Mouse (Mus musculus): Measurements from ENCODE around the gene Tmbim1. TPM values are rescaled to one million over a fixed set of nuclear protein-coding genes. Genes with fewer than 3 reads are reported as not detected.

The Tmbim1 gene
- polyA plus RNA-seq, 1 experiment, result 60.8 TPM

DNA sequence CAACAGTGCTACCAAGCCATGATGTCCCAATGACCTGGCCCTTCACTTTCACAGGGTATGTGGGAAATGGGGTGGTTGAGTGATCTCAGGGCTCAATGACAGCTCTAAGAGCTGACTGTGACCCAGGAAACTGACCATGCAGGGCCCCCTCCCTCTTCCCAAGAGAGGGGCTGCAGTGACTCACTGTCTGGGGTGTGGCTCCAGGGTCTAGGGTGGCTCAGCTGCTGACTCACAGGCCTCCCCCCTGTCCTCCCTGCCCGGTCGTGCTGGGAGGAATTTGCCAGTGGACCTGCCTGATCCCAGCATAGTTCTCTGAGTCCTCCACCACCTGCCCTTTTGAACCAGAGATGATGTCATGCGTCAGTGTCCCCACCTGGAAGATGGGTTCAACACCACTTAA, 8.2 kb downstream of the Tmbim1 start:
- Histone ChIP-seq H3K4me1 (ENCODE audit: control insufficient read depth, insufficient read depth, insufficient read length) (peaks cover 4% of the 10 kb centered on the region; the same call in 1 of the 2 replicates), H3K27me3 (ENCODE audit: control insufficient read depth, insufficient read depth, low read length) (no peaks in the 10 kb centered on the region), H3K36me3 (ENCODE audit: control insufficient read depth, insufficient read depth, low read length) (no peaks in the 10 kb centered on the region), H3K27ac (ENCODE audit: insufficient read depth, low read length) (no peak overlapping the region; the same call in 1 of the 2 replicates), H3K4me3 (ENCODE audit: extremely low read depth, insufficient read depth, insufficient read length) (no peak overlapping the region)
- TF ChIP-seq POLR2A (IDR thresholded peaks at IDR 0.05; ENCODE audit: low read depth, low read length) (no peak), CTCF (IDR thresholded peaks at IDR 0.05; ENCODE audit: extremely low read depth, insufficient read depth, insufficient read length, insufficient replicate concordance) (no peak)
- WGBS, result 78% methylated on average over 3 of the region's 3 CpGs
- no peak for DNase-seq (ENCODE audit: low read depth in 1 of 2, low spot score in 2 of 2)

DNA sequence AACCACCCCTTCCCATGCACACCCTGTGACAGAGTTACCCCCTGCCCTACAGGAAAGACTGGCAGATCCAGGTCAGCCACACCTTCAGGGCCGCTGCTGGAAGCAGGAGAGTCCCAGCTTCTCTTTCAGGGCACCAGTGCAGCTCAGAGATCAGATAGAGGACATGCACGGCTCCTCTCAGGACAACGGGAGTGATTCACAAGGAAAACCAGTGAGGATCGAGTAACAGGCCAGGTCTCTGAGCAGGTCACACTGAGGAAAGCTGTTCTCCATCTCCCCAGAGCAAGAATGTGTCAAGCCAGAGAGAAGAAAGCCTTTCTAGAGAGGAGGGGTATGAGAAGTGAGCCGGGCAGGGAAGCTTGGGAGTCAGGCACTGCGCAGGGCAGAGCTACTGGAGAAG, 8.9 kb downstream of the Tmbim1 start:
- H3K27me3 ChIP-seq (ENCODE audit: control insufficient read depth, insufficient read depth, low read length), result no peaks in the 10 kb centered on the region
- H3K4me1 ChIP-seq (ENCODE audit: control insufficient read depth, insufficient read depth, insufficient read length), result peaks cover 4% of the 10 kb centered on the region; the same call in 1 of the 2 replicates
- TF ChIP-seq CTCF (IDR thresholded peaks at IDR 0.05; ENCODE audit: extremely low read depth, insufficient read depth, insufficient read length, insufficient replicate concordance) (no peak), POLR2A (IDR thresholded peaks at IDR 0.05; ENCODE audit: low read depth, low read length) (no peak)
- H3K4me3 ChIP-seq (ENCODE audit: extremely low read depth, insufficient read depth, insufficient read length), result no peak overlapping the region
- DNase-seq (ENCODE audit: low read depth in 1 of 2, low spot score in 2 of 2), result no peak
- 80% methylated on average over 6 of the region's 6 CpGs for WGBS
- 0 out of 2 replicates have a peak, but pooled peaks cover 1% of the 10 kb centered on the region for H3K36me3 ChIP-seq (ENCODE audit: control insufficient read depth, insufficient read depth, low read length)
- peak overlapping the region; percentile 59; the same call in 1 of the 2 replicates for H3K27ac ChIP-seq (ENCODE audit: insufficient read depth, low read length)

DNA sequence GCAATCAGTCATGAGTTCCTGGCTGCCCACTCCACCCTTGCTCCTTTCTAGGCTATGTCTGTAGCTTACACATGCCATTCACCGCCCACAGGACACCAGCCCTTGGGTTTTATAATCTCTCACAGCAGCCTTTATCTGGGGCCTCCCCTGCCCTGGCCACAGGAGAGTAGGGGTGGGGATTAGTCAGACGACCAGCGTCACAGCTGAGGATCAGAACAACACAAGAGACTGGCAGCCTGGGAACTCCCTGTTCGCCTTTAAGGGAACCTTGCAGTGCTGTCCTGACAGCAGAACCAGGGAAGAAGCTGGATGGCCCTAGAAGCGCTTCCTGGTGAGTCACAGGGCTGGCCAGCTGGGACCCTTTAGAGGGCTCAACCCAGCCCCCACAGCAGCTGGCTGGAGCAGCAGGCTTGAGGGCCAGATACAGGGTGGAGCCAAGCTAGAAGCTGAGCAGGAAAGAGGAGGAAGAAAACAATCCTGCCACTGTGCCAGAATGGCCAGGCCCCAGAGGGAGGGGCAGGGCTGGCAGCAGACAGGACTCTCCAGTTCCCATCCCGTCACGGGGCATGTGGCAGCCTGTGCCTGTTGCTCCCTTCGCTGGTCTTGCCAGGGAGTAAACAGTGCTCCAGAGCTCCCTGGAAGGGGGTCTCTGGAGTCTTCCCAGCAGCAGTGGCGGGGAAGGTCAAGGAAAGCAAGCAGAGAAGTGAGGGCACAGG, 9.8 kb downstream of the Tmbim1 start:
- H3K27me3 ChIP-seq (ENCODE audit: control insufficient read depth, insufficient read depth, low read length), result no peaks in the 10 kb centered on the region
- H3K4me3 ChIP-seq (ENCODE audit: extremely low read depth, insufficient read depth, insufficient read length), result no peak overlapping the region
- 51% methylated on average over 9 of the region's 9 CpGs for WGBS
- H3K4me1 ChIP-seq (ENCODE audit: control insufficient read depth, insufficient read depth, insufficient read length), result peaks cover 4% of the 10 kb centered on the region; the same call in 1 of the 2 replicates
- peak in 1 of 2 experiments; percentile 30 for DNase-seq (ENCODE audit: low read depth in 1 of 2, low spot score in 2 of 2)
- TF ChIP-seq POLR2A (IDR thresholded peaks at IDR 0.05; ENCODE audit: low read depth, low read length) (no peak), CTCF (IDR thresholded peaks at IDR 0.05; ENCODE audit: extremely low read depth, insufficient read depth, insufficient read length, insufficient replicate concordance) (no peak)
- peak overlapping the region; percentile 59 for H3K27ac ChIP-seq (ENCODE audit: insufficient read depth, low read length)
- 0 out of 2 replicates have a peak, but pooled peaks cover 1% of the 10 kb centered on the region for H3K36me3 ChIP-seq (ENCODE audit: control insufficient read depth, insufficient read depth, low read length)

DNA sequence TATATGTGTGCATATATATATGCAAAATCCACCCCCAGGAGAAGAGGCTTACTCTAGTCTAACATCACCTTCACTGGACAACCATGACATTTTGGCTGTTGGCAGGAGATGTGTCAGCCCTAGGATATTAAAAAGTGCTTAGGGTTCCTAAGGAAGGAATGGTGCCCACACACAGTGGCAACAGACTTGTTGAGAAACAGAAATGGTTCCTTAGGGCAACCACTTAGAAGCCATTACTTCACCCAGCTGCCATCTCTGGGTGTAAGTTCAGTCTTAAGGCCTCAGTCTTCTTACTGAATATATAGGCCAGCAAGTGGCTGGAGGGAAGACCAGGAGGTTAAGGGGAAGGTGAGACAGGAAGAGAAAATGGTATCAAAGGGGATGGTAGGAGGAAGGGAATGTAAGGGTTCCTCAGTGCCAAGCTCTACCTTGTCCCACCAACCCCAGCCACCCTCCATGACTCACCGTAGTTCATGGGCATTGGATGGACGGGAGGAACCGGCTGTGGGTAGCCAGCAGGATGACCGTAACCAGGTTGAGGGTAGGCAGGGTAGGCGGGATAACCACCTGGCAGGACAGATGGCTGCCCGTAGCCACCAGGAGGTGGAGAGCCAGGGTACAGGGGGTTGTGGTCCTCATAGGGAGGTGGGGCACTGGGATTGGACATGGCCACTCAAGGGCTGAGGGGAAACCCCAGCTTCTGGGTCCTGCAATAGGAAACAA, 10.5 kb downstream of the Tmbim1 start:
- H3K4me3 ChIP-seq (ENCODE audit: extremely low read depth, insufficient read depth, insufficient read length), result no peak overlapping the region
- WGBS, result 90% methylated on average over 6 of the region's 6 CpGs
- no peaks in the 10 kb centered on the region for H3K27me3 ChIP-seq (ENCODE audit: control insufficient read depth, insufficient read depth, low read length)
- peak overlapping the region; percentile 59 for H3K27ac ChIP-seq (ENCODE audit: insufficient read depth, low read length)
- no peak for TF ChIP-seq CTCF (IDR thresholded peaks at IDR 0.05; ENCODE audit: extremely low read depth, insufficient read depth, insufficient read length, insufficient replicate concordance)
- no peak for TF ChIP-seq POLR2A (IDR thresholded peaks at IDR 0.05; ENCODE audit: low read depth, low read length)
- peaks cover 4% of the 10 kb centered on the region; the same call in 1 of the 2 replicates for H3K4me1 ChIP-seq (ENCODE audit: control insufficient read depth, insufficient read depth, insufficient read length)
- peaks cover 1% of the 10 kb centered on the region; the same call in 1 of the 2 replicates for H3K36me3 ChIP-seq (ENCODE audit: control insufficient read depth, insufficient read depth, low read length)
- DNase-seq (ENCODE audit: low read depth in 1 of 2, low spot score in 2 of 2), result no peak

DNA sequence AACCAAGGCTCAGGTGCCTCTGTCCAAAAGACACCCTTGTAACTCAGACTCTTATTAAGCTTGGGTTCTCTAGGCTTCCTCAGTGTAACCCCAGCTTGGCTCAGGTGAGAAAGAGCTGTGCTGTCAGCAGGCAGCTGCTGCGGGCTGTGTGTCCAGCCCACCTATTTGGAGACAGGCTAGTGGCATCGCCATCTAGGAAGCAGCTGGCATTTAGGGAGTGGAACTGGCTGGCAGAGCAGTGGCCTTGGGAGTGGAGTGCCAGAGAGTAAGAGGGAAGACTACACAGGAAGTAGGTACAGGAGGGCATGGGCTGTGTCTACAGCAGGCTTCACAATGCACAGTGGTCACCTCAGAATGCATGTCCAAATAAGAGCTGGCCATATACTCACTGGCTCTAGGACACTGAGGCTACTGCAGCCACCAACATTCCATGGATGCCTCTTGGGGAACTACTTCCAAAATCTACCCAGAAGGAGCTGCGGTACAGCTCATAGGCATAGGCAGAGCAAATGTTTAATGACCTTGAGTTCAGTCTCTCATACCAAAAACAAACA, 11.3 kb downstream of the Tmbim1 start:
- Histone ChIP-seq H3K27me3 (ENCODE audit: control insufficient read depth, insufficient read depth, low read length) (no peaks in the 10 kb centered on the region), H3K4me1 (ENCODE audit: control insufficient read depth, insufficient read depth, insufficient read length) (peaks cover 4% of the 10 kb centered on the region; the same call in 1 of the 2 replicates), H3K27ac (ENCODE audit: insufficient read depth, low read length) (no peak overlapping the region), H3K4me3 (ENCODE audit: extremely low read depth, insufficient read depth, insufficient read length) (no peak overlapping the region), H3K36me3 (ENCODE audit: control insufficient read depth, insufficient read depth, low read length) (peaks cover 1% of the 10 kb centered on the region; the same call in 1 of the 2 replicates)
- TF ChIP-seq CTCF (IDR thresholded peaks at IDR 0.05; ENCODE audit: extremely low read depth, insufficient read depth, insufficient read length, insufficient replicate concordance), result no peak
- no peak for TF ChIP-seq POLR2A (IDR thresholded peaks at IDR 0.05; ENCODE audit: low read depth, low read length)
- DNase-seq (ENCODE audit: low read depth in 1 of 2, low spot score in 2 of 2), result no peak
- 90% methylated on average over 3 of the region's 3 CpGs for WGBS

DNA sequence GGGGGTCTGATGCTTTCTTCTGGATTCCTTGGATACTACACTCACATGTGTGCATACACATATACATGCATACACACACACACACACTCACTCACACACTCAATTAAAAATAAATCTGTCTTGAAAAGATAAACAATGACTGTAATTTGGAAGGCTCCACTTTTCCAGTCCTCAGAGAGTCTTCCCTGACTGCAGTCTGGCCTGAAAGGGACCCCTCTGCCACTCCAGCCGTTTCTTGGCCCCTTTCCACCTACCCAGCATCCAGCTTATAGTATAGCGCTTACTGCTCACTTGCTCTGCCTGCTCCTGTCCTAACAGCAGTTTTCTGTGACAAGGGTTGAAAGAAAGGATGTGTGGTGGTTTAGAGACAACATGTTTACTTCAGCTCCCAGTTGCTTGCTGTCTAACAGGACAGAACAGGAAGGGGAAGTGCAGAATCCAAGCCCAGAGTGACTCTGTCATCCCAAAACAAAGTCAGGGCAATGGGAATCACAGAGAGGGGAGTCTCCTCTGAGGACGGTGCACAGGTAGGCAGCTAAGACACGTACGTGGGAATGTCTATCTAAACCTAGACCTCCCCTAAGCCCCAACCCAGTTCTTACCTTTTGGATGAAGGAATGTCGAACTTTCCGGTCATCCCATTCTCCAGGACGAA, 12.0 kb downstream of the Tmbim1 start:
- Histone ChIP-seq H3K36me3 (ENCODE audit: control insufficient read depth, insufficient read depth, low read length) (peaks cover 1% of the 10 kb centered on the region; the same call in 1 of the 2 replicates), H3K27me3 (ENCODE audit: control insufficient read depth, insufficient read depth, low read length) (no peaks in the 10 kb centered on the region), H3K4me3 (ENCODE audit: extremely low read depth, insufficient read depth, insufficient read length) (no peak overlapping the region), H3K27ac (ENCODE audit: insufficient read depth, low read length) (no peak overlapping the region), H3K4me1 (ENCODE audit: control insufficient read depth, insufficient read depth, insufficient read length) (peaks cover 4% of the 10 kb centered on the region; the same call in 1 of the 2 replicates)
- TF ChIP-seq POLR2A (IDR thresholded peaks at IDR 0.05; ENCODE audit: low read depth, low read length), result no peak
- TF ChIP-seq CTCF (IDR thresholded peaks at IDR 0.05; ENCODE audit: extremely low read depth, insufficient read depth, insufficient read length, insufficient replicate concordance), result no peak
- DNase-seq (ENCODE audit: low read depth in 1 of 2, low spot score in 2 of 2), result no peak
- WGBS, result 94% methylated on average over 8 of the region's 8 CpGs
